Mouse (Mus musculus) embryonic stem cell, embryonic (primary cell): ENCODE results near the gene Asphd1.

ENCODE experiments used
- CTCF ChIA-PET, 4 experiments: fragments of 300-600 bp in 2 of 4; fragments of 350-600 bp in 2 of 4; sonication (Branson Sonifier 250); formaldehyde crosslinking; loops; one replicate each; lab custom pipeline; 2022; ENCODE audit warnings: inconsistent platforms in 2 of 4; lab: Charles Lee
- POLR2A ChIA-PET, 4 experiments: fragments of 300-600 bp in 2 of 4; fragments of 350-600 bp in 2 of 4; sonication (Branson Sonifier 250); formaldehyde crosslinking; loops; one replicate each; lab custom pipeline; 2022; ENCODE audit warnings: antibody characterized with exemption in 4 of 4, inconsistent platforms in 1 of 4; lab: Charles Lee

Asphd1 gene

DNA sequence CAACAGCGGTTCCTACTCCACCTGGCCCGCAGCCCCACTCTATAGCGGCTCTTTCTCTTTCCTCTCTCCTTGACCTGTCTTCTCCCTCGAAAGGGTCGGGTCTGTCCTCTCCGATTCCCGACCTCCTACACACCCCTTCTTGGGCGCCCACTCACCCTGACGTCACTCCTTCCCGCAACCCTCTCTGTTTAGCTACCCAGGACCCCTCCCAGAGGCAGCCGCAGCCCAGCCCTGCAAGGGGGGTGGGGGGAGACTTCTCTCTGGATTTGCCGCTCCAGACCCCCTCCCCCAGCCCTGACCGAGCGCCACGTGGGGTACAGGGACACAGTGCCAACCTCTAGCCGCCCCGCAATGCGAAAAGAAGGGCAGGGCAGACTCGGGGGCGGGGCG, at the start of gene Asphd1:
Gene Asphd1 (minus strand): TSS at position 180 of the 390 bp plus-strand sequence.
- ChIA-PET POLR2A (interaction anchor here (0.5 to 1.9 kb wide), 18 partner anchors 8 to 175 kb away, joined by 3 to 11 read pairs (median 4); partner anchors contain the start of genes Ino80e (in 1 of the 4), Kif22 (in 1 of the 4), Pagr1a (in 1 of the 4) and Pagr1b (in 1 of the 4)), CTCF (interaction anchor here in 3 of 4 experiments (1.0 to 1.5 kb wide), 5 partner anchors 12 to 362 kb away, joined by 3 to 6 read pairs (median 4); partner anchors contain the start of gene Pagr1a (in 1 of the 3))

DNA sequence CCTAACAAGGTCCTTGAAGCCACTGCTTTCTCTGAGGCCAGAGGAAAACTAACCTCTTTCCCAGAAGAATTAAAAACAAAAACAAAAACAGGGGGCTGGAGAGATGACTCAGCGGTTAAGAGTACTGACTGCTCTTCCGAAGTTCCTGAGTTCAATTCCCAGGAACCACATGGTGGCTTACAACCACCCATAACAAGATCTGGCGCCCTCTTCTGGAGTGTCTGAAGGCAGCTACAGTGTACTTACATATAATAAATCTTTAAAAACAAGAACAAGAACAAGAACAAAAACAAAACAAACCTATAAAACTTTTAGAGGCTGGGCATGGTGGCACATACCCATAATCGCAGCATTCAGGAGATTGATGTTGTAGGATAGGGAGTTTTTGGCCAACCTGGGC, 47.1 kb upstream of the Asphd1 start:
- CTCF ChIA-PET, result interaction anchor here in 1 of 4 experiments (1.0 to 1.1 kb wide), 2 partner anchors 21 to 27 kb away, joined by 3 to 4 read pairs; partner anchors contain the start of gene Pagr1a
- POLR2A ChIA-PET, result interaction anchor here in 1 of 4 experiments (0.6 to 1.3 kb wide), 2 partner anchors 9 to 18 kb away, joined by 3 to 4 read pairs; partner anchors contain the start of gene Mvp

DNA sequence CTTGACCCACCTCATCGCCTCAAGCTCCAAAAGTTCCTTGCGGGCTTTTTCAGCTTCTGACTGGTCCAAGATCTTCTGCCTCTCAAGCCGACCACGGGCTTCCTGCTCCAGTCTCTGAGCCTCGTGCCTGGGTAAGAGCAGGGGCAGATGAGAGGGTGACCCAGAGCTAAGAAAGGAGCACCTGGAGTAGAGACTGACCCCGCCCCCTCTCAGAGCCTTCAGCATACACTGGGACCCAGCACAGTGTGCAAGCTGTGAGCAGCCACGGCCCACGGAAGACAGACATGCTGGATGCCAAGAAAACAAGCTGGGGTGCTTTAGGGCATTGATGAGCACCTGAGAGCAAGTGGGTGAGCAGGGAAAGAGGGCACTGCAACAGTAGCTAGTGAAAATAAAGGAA, 39.4 kb upstream of the Asphd1 start:
- ChIA-PET POLR2A (interaction anchor here in 3 of 4 experiments (0.5 to 2.2 kb wide), 28 partner anchors 9 to 253 kb away, joined by 3 to 11 read pairs (median 4); partner anchors contain the start of genes Pagr1a (in 2 of the 3), Ino80e (in 1 of the 3), Maz (in 1 of the 3) and Pagr1b (in 1 of the 3)), CTCF (interaction anchor here in 2 of 4 experiments (1.3 to 2.0 kb wide), 4 partner anchors 12 to 168 kb away, joined by 3 to 8 read pairs (median 5); partner anchors contain the start of genes Pagr1a (in 1 of the 2) and Pagr1b (in 1 of the 2))

DNA sequence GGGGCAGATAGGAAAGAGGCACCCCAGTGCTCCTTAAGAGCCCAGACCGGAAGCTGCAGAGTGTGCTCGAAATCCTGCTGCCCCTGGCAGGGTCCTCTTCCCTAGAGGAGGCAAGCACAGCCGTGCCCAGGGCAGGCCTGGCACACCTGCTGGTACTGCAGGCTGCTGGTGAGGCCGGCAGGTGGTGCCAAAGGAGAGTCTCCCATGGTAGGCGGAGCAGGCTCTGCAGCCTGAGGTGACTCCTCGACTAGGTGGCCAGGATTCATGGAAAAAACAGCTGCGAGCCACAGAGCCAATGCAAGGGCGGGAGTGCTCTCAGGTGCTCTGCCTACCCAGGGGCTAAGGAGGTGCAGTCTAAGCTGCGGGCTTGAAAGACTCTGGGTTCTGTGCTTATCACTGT, 36.9 kb upstream of the Asphd1 start:
- POLR2A ChIA-PET, result interaction anchor here in 3 of 4 experiments (0.5 to 1.8 kb wide), 8 partner anchors 10 to 414 kb away, joined by 3 to 5 read pairs (median 3); partner anchors contain the start of genes Asphd1 (in 1 of the 3), Maz (in 1 of the 3) and Sez6l2 (in 1 of the 3)
- CTCF ChIA-PET, result interaction anchor here in 1 of 4 experiments (0.9 to 1.3 kb wide), 2 partner anchors 31 to 118 kb away, joined by 3 to 4 read pairs; partner anchors contain the start of genes Pagr1a and Pagr1b

DNA sequence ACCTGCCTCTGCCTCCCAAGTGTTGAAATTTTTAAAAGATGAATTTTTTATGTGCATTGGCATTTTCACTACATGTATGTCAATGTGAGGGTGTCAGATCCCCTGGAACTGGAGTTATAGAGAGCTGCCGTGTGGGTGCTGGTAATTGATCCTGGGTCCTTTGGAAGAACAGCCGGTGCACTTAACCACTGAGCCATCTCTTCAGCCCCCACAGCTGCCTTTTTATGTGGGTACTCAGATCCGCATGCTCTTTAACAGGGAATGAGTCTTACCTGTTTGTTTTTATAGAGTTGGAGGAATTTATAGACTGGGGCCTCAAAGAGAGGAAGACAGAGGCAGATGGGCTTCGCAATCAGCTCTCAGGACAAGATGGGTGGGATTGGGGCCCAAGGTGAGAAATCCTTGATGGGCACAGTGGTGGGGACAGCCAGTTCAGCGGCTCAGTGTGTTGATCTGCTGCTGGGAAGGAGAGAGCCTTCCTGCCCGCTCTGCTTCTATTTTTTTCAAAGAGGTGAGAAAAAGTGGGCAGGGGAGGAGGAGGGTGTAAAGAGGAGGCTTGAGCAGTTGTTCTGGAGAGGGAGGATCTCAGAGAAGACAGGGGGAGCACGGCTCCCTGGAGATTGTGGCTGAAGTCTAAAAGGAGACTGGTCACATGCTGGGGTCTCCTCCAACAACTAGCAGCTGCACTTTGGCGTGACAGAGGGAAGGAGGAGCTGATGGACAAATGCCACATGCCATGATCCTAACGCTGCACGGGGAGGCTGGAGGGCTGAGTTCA, 35.5 kb upstream of the Asphd1 start:
- ChIA-PET POLR2A (interaction anchor here (0.6 to 1.8 kb wide), 8 partner anchors 8 to 123 kb away, joined by 3 to 5 read pairs (median 3); partner anchors contain the start of genes Asphd1 (in 1 of the 4), Hirip3 (in 1 of the 4), Ino80e (in 1 of the 4) and Sez6l2 (in 1 of the 4)), CTCF (interaction anchor here in 3 of 4 experiments (0.6 kb wide), 4 partner anchors 8 to 343 kb away, joined by 3 to 5 read pairs (median 3); no protein-coding TSS in a partner anchor)

DNA sequence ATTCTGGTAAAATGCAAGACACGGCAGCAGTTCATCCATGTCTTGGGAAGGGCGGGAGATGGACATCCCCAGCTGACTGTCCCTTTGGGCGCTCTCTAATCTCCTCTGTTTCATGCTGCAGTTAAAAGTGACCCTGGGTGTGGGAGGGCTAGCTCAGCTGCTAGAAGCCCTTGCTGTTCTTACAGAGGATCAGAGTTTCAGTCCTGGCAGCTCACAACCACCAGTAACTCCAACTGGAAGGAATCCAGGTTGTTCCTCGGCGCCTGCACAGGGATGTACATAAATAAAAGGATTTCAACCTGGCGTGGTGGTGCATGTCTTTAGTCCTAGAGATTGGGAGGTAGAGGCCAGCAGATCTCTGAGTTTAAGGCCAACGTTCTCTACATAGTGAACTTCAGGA, 33.7 kb upstream of the Asphd1 start:
- CTCF ChIA-PET, result no interaction called here
- POLR2A ChIA-PET, result interaction anchor here in 1 of 4 experiments (0.5 kb wide), 1 partner anchor 55 kb away, joined by 5 read pairs; no protein-coding TSS in a partner anchor

DNA sequence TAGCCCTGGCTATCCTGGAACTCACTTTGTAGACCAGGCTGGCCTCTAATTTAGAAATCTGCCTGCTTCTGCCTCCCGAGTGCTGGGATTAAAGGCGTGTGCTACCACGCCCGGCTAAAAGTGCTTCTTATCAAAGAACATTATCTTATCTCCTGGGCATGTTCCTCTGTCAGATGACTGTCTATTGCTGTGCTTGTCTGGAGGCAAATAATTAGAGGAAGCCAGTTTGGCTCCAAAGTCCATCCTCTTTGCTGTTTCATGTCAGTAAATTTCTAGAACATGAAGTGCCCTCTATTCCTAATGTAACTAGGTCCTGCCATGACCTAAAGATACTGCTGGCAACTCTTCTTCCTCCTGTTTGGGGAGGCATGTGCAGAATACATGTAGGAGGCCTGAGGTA, 32.7 kb upstream of the Asphd1 start:
- ChIA-PET POLR2A (interaction anchor here in 2 of 4 experiments (0.5 to 0.6 kb wide), 2 partner anchors 130 to 205 kb away, joined by 3 to 7 read pairs; no protein-coding TSS in a partner anchor), CTCF (interaction anchor here in 1 of 4 experiments (0.6 kb wide), 1 partner anchor 23 kb away, joined by 4 read pairs; no protein-coding TSS in a partner anchor)

DNA sequence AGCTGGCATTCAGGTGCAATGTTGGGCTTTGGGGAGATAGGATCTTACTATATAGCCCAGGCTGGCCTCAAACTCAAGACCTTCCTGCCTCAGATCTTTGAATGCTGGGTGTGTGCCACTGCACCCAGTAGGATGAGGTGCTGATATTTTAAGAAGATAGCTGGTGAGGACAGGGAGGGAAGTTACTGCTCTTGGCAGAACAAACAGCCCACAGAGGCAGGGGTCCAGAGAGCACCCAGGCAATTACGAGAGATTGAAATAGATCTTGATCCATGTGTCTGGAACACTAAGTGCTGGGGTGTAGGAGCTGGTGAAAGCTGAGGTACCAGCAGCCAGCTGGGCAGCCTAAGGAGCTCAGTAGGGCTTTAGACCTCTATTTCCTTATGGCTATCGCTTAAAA, 32.2 kb upstream of the Asphd1 start:
- ChIA-PET CTCF (interaction anchor here in 1 of 4 experiments (0.6 kb wide), 1 partner anchor 24 kb away, joined by 4 read pairs; no protein-coding TSS in a partner anchor), POLR2A (interaction anchor here in 2 of 4 experiments (0.5 to 1.6 kb wide), 3 partner anchors 19 to 206 kb away, joined by 3 to 7 read pairs (median 3); no protein-coding TSS in a partner anchor)

DNA sequence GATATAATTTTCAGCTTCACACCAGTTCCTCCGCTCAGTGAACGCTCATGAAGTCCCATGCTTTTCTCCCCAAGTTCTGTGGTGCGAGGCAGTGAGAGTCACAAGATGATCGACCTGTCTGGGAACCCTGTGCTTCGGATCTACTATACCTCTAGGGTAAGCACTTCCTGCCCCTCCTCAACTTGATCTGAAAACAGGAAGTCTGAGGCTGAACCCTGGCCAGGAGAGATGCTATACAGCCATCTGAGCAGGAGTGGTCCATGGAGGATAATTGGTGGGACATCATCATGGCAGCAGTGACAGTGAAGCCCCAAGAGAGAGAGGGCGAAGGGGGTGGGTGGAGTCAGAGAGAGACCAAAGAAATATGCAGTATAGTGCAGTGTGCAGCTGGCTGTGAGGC, 29.5 kb upstream of the Asphd1 start:
- ChIA-PET CTCF (interaction anchor here in 2 of 4 experiments (0.6 to 1.4 kb wide), 2 partner anchors 146 to 147 kb away, joined by 3 to 5 read pairs; no protein-coding TSS in a partner anchor), POLR2A (interaction anchor here in 1 of 4 experiments (0.5 to 1.0 kb wide), 2 partner anchors 9 to 10 kb away, joined by 3 to 6 read pairs; no protein-coding TSS in a partner anchor)

DNA sequence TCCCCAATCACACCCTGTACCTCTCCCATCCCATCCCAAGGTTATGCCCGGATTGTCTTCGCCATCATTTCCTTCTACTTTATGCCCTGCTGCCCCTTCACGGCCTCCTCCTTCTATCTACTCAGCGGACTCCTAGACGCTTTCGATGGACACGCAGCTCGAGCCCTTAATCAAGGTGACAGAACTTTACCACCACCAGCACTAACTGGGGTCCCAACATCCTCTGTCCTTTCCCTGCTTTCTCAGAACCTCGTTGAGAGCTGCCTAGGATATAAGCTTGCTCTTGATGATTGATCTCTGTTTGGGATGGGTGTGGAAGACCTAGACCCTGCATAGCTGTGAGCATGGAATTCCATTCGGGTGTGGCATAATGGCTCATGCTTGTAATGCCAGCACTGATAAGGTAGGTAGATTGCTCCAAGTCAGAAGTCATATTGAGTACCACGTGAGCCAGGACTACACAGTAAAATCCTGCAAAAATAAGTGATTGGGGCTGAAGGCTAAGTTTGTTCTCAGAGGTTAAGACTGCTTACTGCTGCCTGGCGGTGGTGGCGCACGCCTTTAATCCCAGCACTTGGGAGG, 27.6 kb upstream of the Asphd1 start:
- ChIA-PET CTCF (interaction anchor here in 3 of 4 experiments (0.5 to 1.3 kb wide), 3 partner anchors 8 to 197 kb away, joined by 3 to 5 read pairs (median 5); no protein-coding TSS in a partner anchor), POLR2A (interaction anchor here (0.7 to 2.3 kb wide), 37 partner anchors 9 to 500 kb away, joined by 3 to 13 read pairs (median 4); partner anchors contain the start of genes Mvp (in 2 of the 4), Taok2 (in 2 of the 4), Hirip3 (in 1 of the 4) and Ino80e (in 1 of the 4))

DNA sequence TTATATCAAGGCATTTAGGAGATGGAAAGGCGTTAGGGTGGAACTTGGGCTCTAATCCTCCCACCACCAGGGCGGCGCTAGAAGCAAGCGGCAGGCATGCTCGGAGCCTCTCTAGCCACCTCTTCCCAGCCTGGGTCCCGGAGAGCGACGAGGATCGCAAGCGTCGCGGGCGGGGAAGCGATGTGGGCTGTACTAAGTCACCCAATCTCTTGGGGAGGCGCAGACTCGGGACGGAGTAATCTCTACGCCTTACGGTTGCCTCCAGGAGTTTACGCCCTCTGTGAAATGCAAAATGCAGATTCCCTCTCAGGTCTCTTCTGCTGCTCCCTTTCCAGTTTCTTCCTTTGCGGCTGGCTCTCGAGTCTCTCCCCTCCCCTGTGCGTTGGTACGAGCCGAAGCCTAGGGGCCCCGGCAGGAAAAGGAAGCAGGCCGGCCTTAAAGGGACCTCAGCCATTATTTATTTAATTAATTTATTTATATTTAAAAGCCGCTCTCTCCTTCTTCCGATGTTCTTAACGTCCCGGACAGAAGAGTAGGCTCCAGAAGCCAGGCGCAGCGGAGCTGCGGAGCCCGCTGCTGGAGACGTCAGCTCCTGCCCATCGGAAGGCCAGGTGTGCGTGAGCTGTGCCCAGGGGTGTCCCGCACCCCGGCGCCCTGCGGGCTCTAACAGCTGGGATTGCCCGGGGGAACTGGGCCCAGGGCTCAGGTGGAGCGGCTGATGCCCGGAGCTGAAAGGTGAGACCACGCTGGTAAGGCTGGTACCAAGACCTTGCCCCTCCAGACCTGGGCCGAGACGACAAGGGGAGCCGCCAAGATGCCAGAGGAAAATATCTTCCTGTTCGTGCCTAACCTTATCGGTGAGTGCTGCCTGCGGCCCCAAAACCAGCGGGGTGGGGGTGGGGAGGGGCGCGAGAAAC, 26.8 kb upstream of the Asphd1 start, which contains the start of gene Cdiptos:
Gene Cdiptos (minus strand): TSS at position 149 of the 917 bp plus-strand sequence.
- ChIA-PET CTCF (interaction anchor here in 2 of 4 experiments (0.7 to 1.3 kb wide), 2 partner anchors 12 to 196 kb away, joined by 3 to 5 read pairs; no protein-coding TSS in a partner anchor), POLR2A (interaction anchor here (0.7 to 2.3 kb wide), 38 partner anchors 9 to 499 kb away, joined by 3 to 13 read pairs (median 4); partner anchors contain the start of genes Mvp (in 2 of the 4), Taok2 (in 2 of the 4), Hirip3 (in 1 of the 4) and Ino80e (in 1 of the 4))

DNA sequence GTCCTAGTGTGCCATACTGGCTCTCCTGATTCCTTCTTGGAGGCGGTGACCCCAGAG, 26.3 kb upstream of the Asphd1 start, which contains the start of gene Cdipt:
Gene Cdipt (plus strand): TSS at position 22 of the 57 bp plus-strand sequence.
- CTCF ChIA-PET, result no interaction called here
- POLR2A ChIA-PET, result interaction anchor here in 1 of 4 experiments (1.0 to 1.2 kb wide), 2 partner anchors 46 to 156 kb away, joined by 3 read pairs; no protein-coding TSS in a partner anchor

DNA sequence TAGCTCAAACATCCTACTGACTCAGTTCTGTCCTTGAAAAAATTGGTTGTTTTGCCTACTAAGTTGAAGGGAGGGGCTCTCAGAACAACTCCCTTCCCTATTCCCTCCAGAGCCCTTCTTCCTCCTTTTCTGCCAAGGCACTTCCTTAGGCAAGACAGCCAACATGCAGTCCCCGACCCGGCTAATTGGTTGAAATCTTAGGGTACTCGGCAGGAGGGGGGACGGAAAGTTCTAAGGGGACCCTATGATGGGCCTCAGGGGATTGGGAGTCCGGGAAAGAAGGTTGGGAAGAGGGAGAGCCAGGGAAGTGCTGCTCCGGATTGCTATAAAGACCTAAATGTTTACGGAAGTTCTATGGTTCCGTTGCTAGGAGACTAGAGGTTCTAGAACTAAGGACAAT, 26.1 kb upstream of the Asphd1 start:
- CTCF ChIA-PET, result interaction anchor here in 1 of 4 experiments (0.7 kb wide), 1 partner anchor 86 kb away, joined by 3 read pairs; no protein-coding TSS in a partner anchor
- POLR2A ChIA-PET, result interaction anchor here in 1 of 4 experiments (0.7 to 1.6 kb wide), 4 partner anchors 46 to 176 kb away, joined by 3 to 5 read pairs (median 4); no protein-coding TSS in a partner anchor

DNA sequence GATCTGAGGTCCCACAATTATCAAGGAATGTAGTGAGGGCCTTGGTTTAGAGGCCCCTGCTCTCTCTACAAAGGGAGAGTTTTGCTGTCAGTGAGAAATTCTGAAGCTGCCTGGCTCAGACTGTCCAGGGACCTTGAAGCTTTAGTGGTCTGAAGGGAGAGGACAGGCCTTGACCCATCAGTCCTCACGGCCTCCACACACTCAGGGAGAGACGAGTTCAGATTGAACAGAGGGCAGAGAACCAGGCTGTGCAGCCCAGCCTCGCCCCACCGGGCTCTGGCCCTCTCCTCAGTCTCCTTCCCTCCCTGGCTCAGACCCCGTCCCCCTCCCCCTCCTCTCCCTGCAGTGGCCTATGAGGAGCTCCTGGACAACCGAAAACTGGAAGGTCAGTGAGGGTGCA, 18.0 kb upstream of the Asphd1 start:
- CTCF ChIA-PET, result interaction anchor here in 1 of 4 experiments (0.6 kb wide), 1 partner anchor 187 kb away, joined by 3 read pairs; no protein-coding TSS in a partner anchor
- POLR2A ChIA-PET, result interaction anchor here in 1 of 4 experiments (0.8 to 1.5 kb wide), 3 partner anchors 16 to 45 kb away, joined by 3 to 4 read pairs (median 3); partner anchors contain the start of gene Tmem219

DNA sequence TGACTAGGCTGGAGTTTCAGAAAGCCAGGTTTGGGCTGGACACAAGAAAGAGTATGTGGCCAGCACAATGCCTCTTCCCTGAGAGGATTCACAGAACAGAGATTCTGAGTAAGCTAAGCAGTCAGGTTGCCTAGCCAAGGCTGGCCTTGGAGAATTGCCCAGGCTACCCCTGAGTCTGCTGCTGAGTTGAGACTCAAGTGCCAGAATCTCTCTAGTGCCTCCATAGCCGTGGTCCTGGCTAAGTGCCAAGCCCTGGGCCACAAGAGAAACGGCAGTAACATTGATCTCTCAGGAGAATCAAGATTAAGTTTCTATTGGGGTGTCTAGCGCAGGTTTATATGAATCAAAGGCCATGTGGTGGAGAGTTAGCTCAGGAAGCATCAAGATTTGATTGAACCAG, 16.2 kb upstream of the Asphd1 start:
- POLR2A ChIA-PET, result interaction anchor here in 2 of 4 experiments (0.7 to 2.2 kb wide), 3 partner anchors 11 to 186 kb away, joined by 3 to 7 read pairs (median 6); partner anchors contain the start of genes Asphd1 (in 1 of the 2) and Sez6l2 (in 1 of the 2)
- CTCF ChIA-PET, result interaction anchor here in 2 of 4 experiments (0.6 to 1.0 kb wide), 5 partner anchors 19 to 378 kb away, joined by 3 read pairs; no protein-coding TSS in a partner anchor
